Mouse (Mus musculus) midbrain, embryonic 11.5 days (tissue): Measurements from ENCODE around the gene Ppp1r37. TPM values are rescaled to one million over a fixed set of nuclear protein-coding genes. Genes with fewer than 3 reads are reported as not detected.
A peak's percentile ranks its signal among the peaks of the same experiment; 100 is the strongest.
"Not testable (repeated sequence)": the region's sequence is repeated elsewhere in the genome, so short reads cannot be mapped to it uniquely, and the experiment has no call there.

Source experiments
- ATAC-seq: fragments of 200-750 bp; cut with Nextera tagmentation; 2 replicates; pipeline ENCODE4 v1.8.0; 2017; ENCODE audit warnings: moderate TSS enrichment, moderate library complexity; ENCODE audit not compliant: low FRiP score
- DNase-seq: peaks from one replicate; pipeline ENCODE4 v3.0.0; 2015; ENCODE audit warnings: low spot score; ENCODE audit errors: missing footprints
- H3K27ac ChIP-seq: fragments of 300-500 bp; sonication (generic); 2 replicates; pipeline ENCODE4 v1.5.1; 2014; ENCODE audit warnings: low read depth, low read length
- H3K27me3 ChIP-seq: fragments of 300-500 bp; sonication (generic); 2 replicates; pipeline ENCODE4 v1.6.1; 2014; ENCODE audit warnings: mild to moderate bottlenecking, low read length, moderate library complexity, mixed read lengths; ENCODE audit not compliant: control insufficient read depth, insufficient read depth
- H3K36me3 ChIP-seq: fragments of 300-500 bp; sonication (generic); 2 replicates; pipeline ENCODE4 v1.6.1; 2014; ENCODE audit warnings: mild to moderate bottlenecking, low read length, moderate library complexity, mixed read lengths; ENCODE audit not compliant: control insufficient read depth, insufficient read depth
- H3K4me1 ChIP-seq: fragments of 300-500 bp; sonication (generic); 2 replicates; pipeline ENCODE4 v1.6.1; 2014; ENCODE audit warnings: low read length; ENCODE audit not compliant: control insufficient read depth, insufficient read depth
- H3K4me2 ChIP-seq: fragments of 300-500 bp; sonication (generic); 2 replicates; pipeline ENCODE4 v1.6.1; 2014; ENCODE audit warnings: mild to moderate bottlenecking, moderate library complexity
- H3K4me3 ChIP-seq: fragments of 300-500 bp; sonication (generic); 2 replicates; pipeline ENCODE4 v1.5.1; 2014; ENCODE audit warnings: low read depth, low read length
- H3K9ac ChIP-seq: fragments of 300-500 bp; sonication (generic); 2 replicates; pipeline ENCODE4 v1.6.1; 2014; ENCODE audit warnings: low read length
- H3K9me3 ChIP-seq: fragments of 300-500 bp; sonication (generic); 2 replicates; pipeline ENCODE4 v1.6.1; 2016; ENCODE audit warnings: low read length; ENCODE audit not compliant: control insufficient read depth
- WGBS: fragments of 180-500 bp; shearing (Covaris S2); extraction: QIAGEN DNeasy Blood & Tissue Kit; methylation state at CpG from one replicate; pipeline ENCODE4 v1.1.7; 2014; 5-methylcytosine and 5-hydroxymethylcytosine counted together
- polyA plus RNA-seq: library from polyadenylated mRNA; unstranded; fragments of >200 nt; fragmentation: Nextera tagmentation; extraction: Ambion mirVana; gene quantifications from 2 replicates; pipeline ENCODE4 v1.2.1, GENCODE M21; 2014

Gene Ppp1r37
- 2.8 and 3.0 TPM in 2 replicates for polyA plus RNA-seq

- DNase-seq = peak; percentile 90
- Histone ChIP-seq H3K27me3 (no peaks in the 10 kb centered on the region), H3K27ac (peak within 1 kb of the TSS; percentile 86), H3K4me3 (peak within 1 kb of the TSS; percentile 81), H3K4me2 (peak within 1 kb of the TSS; percentile 88), H3K4me1 (peaks cover 21% of the 10 kb centered on the region), H3K9ac (peak within 1 kb of the TSS; percentile 95), H3K36me3 (peaks cover 10% of the 10 kb centered on the region), H3K9me3 (no peaks in the 10 kb centered on the region; the same call in 1 of the 2 replicates)
- peak; percentile 28; the same call in 1 of the 2 replicates for ATAC-seq
- 1% methylated on average over 19 of the region's 19 CpGs for WGBS
Observed at GRCm38 (mm10) chr7:19562643-19563410, at the start of gene Ppp1r37. Gene Ppp1r37 (minus strand): TSS chr7:19563076.

GRCm38 (mm10) chr7:19610969-19611368 is 48.1 kb upstream of the Ppp1r37 start:
- Histone ChIP-seq H3K36me3 (no peaks in the 10 kb centered on the region), H3K27ac (no peak overlapping the region), H3K9ac (no peak overlapping the region), H3K4me2 (no peak overlapping the region), H3K4me3 (no peak overlapping the region), H3K27me3 (no peaks in the 10 kb centered on the region), H3K9me3 (no peaks in the 10 kb centered on the region), H3K4me1 (no peaks in the 10 kb centered on the region)
- 78% methylated on average over 5 of the region's 5 CpGs for WGBS
- ATAC-seq (no peak), DNase-seq (no peak)

DNA sequence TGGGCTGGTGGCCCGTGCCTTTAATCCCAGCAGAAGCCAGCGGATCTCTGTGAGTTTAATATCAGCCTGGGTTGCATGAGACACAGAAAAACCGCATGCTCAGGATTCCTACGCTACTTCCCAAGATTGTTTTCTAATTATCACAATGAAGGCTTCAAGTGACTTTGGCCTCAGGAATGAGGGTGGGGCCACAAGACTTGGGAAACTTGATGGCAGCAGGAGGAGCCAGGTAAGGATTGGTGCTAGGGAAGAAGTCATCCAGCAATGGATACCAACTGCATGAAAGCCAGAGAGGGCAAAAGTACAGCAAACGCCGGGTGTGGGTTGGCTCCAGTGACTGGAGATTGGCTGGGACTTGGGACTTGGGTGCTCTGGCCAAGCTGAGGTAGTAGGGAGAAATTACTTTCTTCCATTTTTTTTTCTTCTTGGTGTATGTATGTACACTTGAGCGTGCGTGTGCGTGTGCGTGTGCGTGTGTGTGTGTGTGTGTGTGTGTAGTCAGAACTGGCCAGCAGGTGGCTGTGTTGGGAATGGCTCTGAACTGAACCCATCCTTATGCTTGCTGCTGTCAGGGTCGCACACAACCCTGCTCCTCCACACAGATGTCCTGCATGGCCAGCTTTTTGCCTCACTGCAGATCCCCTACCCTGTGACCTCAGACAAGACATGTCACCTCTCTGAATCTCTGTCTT is 46.9 kb upstream of the Ppp1r37 start:
- no peak overlapping the region for H3K27ac ChIP-seq
- no peaks in the 10 kb centered on the region for H3K27me3 ChIP-seq
- no peak overlapping the region for H3K4me3 ChIP-seq
- H3K9me3 ChIP-seq = no peaks in the 10 kb centered on the region
- no peak overlapping the region for H3K9ac ChIP-seq
- no peaks in the 10 kb centered on the region for H3K4me1 ChIP-seq
- H3K4me2 ChIP-seq = no peak overlapping the region
- ATAC-seq (no peak), DNase-seq (no peak)
- whole genome bisulfite sequencing = 92% methylated on average over 12 of the region's 12 CpGs
- no peaks in the 10 kb centered on the region for H3K36me3 ChIP-seq

GRCm38 (mm10) chr7:19607291-19607690 is 44.4 kb upstream of the Ppp1r37 start:
- Histone ChIP-seq H3K36me3 (no peaks in the 10 kb centered on the region), H3K4me2 (no peak overlapping the region), H3K4me1 (peaks cover 12% of the 10 kb centered on the region), H3K9me3 (no peaks in the 10 kb centered on the region), H3K4me3 (no peak overlapping the region), H3K27me3 (no peaks in the 10 kb centered on the region), H3K9ac (no peak overlapping the region), H3K27ac (no peak overlapping the region)
- 78% methylated on average over 5 of the region's 5 CpGs for WGBS
- DNase-seq (no peak), ATAC-seq (no peak)

GRCm38 (mm10) chr7:19604606-19605214 is 41.8 kb upstream of the Ppp1r37 start:
- not testable (repeated sequence) for H3K27me3 ChIP-seq, DNase-seq, H3K9me3 ChIP-seq, H3K36me3 ChIP-seq, ATAC-seq
- Histone ChIP-seq H3K4me2 (peak overlapping the region; percentile 94; the same call in 1 of the 2 replicates), H3K27ac (0 out of 2 replicates have a peak overlapping the region, but pooled peaks have one; percentile 65), H3K9ac (peak overlapping the region; percentile 96; the same call in 1 of the 2 replicates), H3K4me3 (peak overlapping the region; percentile 97), H3K4me1 (peaks cover 12% of the 10 kb centered on the region)
- WGBS = 58% methylated on average over 10 of the region's 10 CpGs

DNA sequence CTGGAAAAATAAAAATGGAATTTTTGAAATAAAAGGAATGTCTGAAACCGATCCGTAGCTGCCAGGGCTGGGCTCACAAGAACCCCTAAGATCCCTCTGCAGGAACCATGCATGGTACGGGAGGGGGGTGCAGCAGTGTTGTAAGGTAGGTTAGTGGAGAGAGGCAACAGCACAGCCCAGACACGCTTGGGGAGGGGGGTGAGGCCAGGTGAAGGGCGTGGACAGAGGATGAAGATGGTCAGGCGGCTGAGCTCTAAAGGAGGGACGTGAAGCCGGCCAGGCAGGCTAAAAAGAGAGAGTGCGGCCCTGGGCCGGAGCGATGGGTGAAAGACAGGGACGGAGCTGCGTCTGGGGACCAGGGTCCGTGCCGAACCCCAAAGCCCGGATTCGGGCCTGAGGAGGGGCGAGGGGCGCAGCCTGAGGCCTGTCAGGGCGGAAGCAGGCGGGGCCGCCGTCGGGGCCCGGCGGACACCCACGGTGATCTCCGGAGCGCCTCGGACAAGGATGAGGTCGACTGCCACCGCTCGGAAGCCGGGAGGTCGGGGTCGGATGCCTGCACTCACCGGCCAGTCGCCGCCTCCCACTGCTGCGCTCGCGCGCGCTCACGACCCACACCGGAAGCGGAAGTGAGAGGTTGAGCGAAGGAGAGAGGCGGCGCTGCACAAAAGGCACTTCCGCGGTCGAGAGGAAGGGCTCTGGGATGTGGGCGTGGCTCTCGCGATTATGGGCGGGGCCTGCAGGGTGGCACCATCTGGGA is 41.2 kb upstream of the Ppp1r37 start, which contains the start of gene Clasrp:
Gene Clasrp (minus strand): TSS at position 638 of the 757 bp plus-strand sequence.
- Histone ChIP-seq H3K27me3 (no peaks in the 10 kb centered on the region), H3K4me3 (peak within 1 kb of the TSS; percentile 97), H3K9ac (peak within 1 kb of the TSS; percentile 96), H3K4me1 (peaks cover 12% of the 10 kb centered on the region), H3K27ac (peak within 1 kb of the TSS; percentile 65; the same call in 1 of the 2 replicates), H3K4me2 (peak within 1 kb of the TSS; percentile 94), H3K9me3 (no peaks in the 10 kb centered on the region), H3K36me3 (peaks cover 8% of the 10 kb centered on the region)
- DNase-seq (peak; percentile 99), ATAC-seq (peak; percentile 93)
- WGBS = 1% methylated on average over 56 of the region's 57 CpGs

DNA sequence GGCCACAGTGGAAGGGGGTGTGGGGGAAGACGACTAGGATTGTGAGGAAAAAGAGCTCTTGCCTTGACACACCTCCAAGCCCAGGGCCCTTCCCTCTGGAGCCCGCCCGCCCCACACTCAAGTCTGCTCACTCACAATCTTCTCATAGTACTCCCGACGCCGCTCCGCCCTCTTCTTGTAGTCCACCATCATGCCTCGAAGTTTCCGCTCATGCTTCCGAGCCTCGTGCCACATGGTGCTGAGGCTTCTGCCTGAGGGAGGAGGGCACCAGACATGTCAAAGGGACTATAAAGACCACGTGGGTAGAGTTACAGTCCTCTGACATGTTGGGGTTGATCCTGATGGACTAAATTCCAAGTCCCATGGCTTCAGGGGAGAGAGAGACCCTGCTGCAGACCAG is 40.2 kb upstream of the Ppp1r37 start:
- no peak for DNase-seq
- no peak overlapping the region for H3K4me3 ChIP-seq

DNA sequence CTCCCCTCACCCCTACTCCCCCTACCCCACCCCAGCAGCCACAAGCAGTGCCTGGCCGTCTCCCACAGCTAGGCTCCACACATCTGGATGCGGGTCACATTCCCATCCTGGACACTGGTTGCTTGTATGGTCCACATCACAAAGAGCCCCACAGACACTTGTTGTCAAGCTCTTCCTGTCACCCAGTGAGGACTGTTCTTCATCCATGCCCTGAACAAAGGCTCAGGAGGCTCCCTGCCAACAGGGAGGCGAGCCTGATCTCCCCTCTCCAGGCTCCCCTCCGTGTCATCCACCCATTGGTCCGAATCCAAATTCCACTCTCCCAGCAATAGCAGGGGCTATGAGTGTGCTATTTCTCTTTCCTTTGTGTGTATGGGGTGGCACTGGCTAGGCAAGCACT is 37.7 kb upstream of the Ppp1r37 start:
- Histone ChIP-seq H3K27ac (no peak overlapping the region), H3K36me3 (peaks cover 10% of the 10 kb centered on the region), H3K4me2 (no peak overlapping the region), H3K27me3 (no peaks in the 10 kb centered on the region), H3K9me3 (no peaks in the 10 kb centered on the region), H3K4me3 (no peak overlapping the region), H3K4me1 (peaks cover 12% of the 10 kb centered on the region), H3K9ac (no peak overlapping the region)
- DNase-seq (no peak), ATAC-seq (no peak)
- WGBS = 71% methylated on average over 5 of the region's 5 CpGs

More for the DNA sequence above, 40.2 kb upstream of the Ppp1r37 start:
- H3K9me3 ChIP-seq = no peaks in the 10 kb centered on the region
- peaks cover 12% of the 10 kb centered on the region for H3K4me1 ChIP-seq
- ATAC-seq = no peak
- H3K27me3 ChIP-seq = no peaks in the 10 kb centered on the region
- peaks cover 10% of the 10 kb centered on the region for H3K36me3 ChIP-seq
- peak overlapping the region; percentile 94 for H3K4me2 ChIP-seq
- peak overlapping the region; percentile 3; the same call in 1 of the 2 replicates for H3K9ac ChIP-seq
- 88% methylated on average over 12 of the region's 12 CpGs for WGBS
- H3K27ac ChIP-seq = no peak overlapping the region
